Mouse (Mus musculus): ENCODE results near the gene Dnm1l.
"Not testable (repeated sequence)": the region's sequence is repeated elsewhere in the genome, so short reads cannot be mapped to it uniquely, and the experiment has no call there.

Gene Dnm1l

GRCm38 (mm10) chr16:16358481-16359100 is at the start of gene Dnm1l:
Gene Dnm1l, minus strand, starts transcription at chr16:16358959.
- peak; percentile 100 for ATAC-seq (ENCODE audit: low TSS enrichment)

GRCm38 (mm10) chr16:16367217-16367616 is 8.5 kb upstream of the Dnm1l start:
- ATAC-seq (ENCODE audit: low TSS enrichment) = not testable (repeated sequence)

GRCm38 (mm10) chr16:16359101-16359482 is 333 bp upstream of the Dnm1l start:
- not testable (repeated sequence) for ATAC-seq (ENCODE audit: low TSS enrichment)

GRCm38 (mm10) chr16:16357908-16358307 is 851 bp downstream of the Dnm1l start:
- no peak for ATAC-seq (ENCODE audit: low TSS enrichment)

DNA sequence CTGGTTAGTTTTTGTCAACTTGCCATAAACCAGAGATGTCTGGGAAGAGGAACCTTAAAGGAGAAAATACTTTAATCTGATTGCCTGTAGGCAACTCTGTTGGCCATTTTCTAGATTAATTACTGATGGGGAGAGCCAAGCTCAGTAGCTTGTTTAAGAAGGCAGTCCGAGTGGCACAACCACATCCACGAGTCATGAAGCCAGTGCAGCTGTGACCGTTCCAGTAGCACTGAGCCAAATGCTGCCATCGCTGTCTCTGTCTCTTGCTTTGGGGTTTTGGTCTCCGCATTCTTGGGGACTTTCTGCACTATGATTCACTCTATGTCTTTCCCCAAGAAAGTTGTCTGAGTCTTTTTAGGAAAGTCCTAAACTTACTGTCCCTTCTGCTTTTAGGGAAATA is 12.3 kb downstream of the Dnm1l start:
- ATAC-seq (ENCODE audit: low TSS enrichment) = no peak

GRCm38 (mm10) chr16:16325775-16326336 is 32.9 kb downstream of the Dnm1l start:
- no peak for ATAC-seq (ENCODE audit: low TSS enrichment)

DNA sequence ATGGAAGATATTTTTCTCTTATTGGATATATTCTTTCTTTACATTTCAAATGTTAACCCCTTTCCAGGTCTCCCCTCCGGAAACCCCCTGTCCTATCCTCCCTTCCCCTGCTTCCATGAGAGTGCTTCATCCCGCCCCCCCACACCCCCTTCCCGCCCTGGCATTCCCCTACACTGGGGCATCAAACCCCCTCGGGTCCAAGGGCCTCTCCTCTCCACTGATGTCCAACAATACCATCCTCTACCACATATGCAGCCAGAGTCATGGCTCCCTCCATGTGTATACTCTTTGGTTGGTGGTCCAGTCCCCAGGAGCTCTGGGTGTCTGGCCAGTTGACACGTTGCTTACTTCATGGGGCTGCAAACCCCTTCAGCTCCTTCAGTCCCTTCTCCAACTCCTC is 47.4 kb downstream of the Dnm1l start:
- no peak for ATAC-seq (ENCODE audit: low TSS enrichment)

- ATAC-seq (ENCODE audit: low TSS enrichment) = no peak
These were observed 54.9 kb downstream of the Dnm1l start for GRCm38 (mm10) chr16:16303888-16304287.

- ATAC-seq (ENCODE audit: low TSS enrichment) = peak; percentile 60
These were observed 55.5 kb downstream of the Dnm1l start for GRCm38 (mm10) chr16:16303138-16303827.

GRCm38 (mm10) chr16:16302369-16303137 is 56.2 kb downstream of the Dnm1l start, which contains the start of gene Yars2:
Gene Yars2, plus strand, starts transcription at chr16:16302965.
- peak; percentile 98 for ATAC-seq (ENCODE audit: low TSS enrichment)

GRCm38 (mm10) chr16:16273752-16274151 is 85.0 kb downstream of the Dnm1l start:
- ATAC-seq (ENCODE audit: low TSS enrichment) = no peak

GRCm38 (mm10) chr16:16272978-16273377 is 85.8 kb downstream of the Dnm1l start:
- ATAC-seq (ENCODE audit: low TSS enrichment) = no peak

DNA sequence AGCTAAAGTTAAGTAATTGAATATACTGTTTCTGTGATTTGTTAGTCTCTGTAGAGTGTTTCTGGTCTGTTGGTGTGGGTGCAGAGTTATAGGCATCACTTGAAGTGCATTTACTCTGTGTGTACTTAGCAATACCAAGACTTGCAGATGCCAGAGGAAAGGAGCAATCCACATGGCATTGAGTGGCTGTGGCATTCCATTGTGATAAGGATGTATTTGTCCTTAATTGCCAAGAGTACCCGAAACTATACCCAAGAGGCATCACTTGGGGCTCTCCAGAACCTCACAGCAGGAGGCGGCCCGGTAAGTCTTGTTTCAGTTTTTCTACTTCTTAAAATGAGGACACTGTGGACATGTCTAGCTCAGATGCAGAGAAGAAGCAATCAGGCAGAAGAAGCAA is 96.3 kb downstream of the Dnm1l start:
- no peak for ATAC-seq (ENCODE audit: low TSS enrichment)

All from frontal cortex, adult (tissue).